Mouse (Mus musculus) heart, embryonic 12.5 days (tissue): ENCODE results near the gene Tiam1. TPM values are rescaled to one million over a fixed set of nuclear protein-coding genes. Genes with fewer than 3 reads are reported as not detected.

Experiments
- ATAC-seq: fragments of 200-750 bp; cut with Nextera tagmentation; 2 replicates; pipeline ENCODE4 v1.8.0; 2017; ENCODE audit warnings: moderate TSS enrichment, moderate library complexity; ENCODE audit not compliant: insufficient number of reproducible peaks, low FRiP score
- H3K27ac ChIP-seq: fragments of 300-500 bp; sonication (generic); 2 replicates; pipeline ENCODE4 v1.5.1; 2016; ENCODE audit warnings: mild to moderate bottlenecking, moderate library complexity; ENCODE audit not compliant: poor library complexity, severe bottlenecking
- H3K27me3 ChIP-seq: fragments of 300-500 bp; sonication (generic); replicated peaks from 2 replicates; pipeline ENCODE4 v1.6.1; 2016; ENCODE audit warnings: mild to moderate bottlenecking, moderate library complexity
- H3K36me3 ChIP-seq: fragments of 300-500 bp; sonication (generic); 2 replicates; pipeline ENCODE4 v1.6.1; 2016; ENCODE audit warnings: mild to moderate bottlenecking, moderate library complexity
- H3K4me1 ChIP-seq: fragments of 300-500 bp; sonication (generic); replicated peaks from 2 replicates; pipeline ENCODE4 v1.6.1; 2016; ENCODE audit warnings: mild to moderate bottlenecking
- H3K4me2 ChIP-seq: fragments of 300-500 bp; sonication (generic); 2 replicates; pipeline ENCODE4 v1.6.1; 2016; ENCODE audit warnings: mild to moderate bottlenecking, moderate library complexity
- H3K4me3 ChIP-seq: fragments of 300-500 bp; sonication (generic); 2 replicates; pipeline ENCODE4 v1.5.1; 2016; ENCODE audit warnings: mild to moderate bottlenecking
- H3K9ac ChIP-seq: fragments of 300-500 bp; sonication (generic); 2 replicates; pipeline ENCODE4 v1.6.1; 2016; ENCODE audit warnings: mild to moderate bottlenecking, moderate library complexity
- H3K9me3 ChIP-seq: fragments of 300-500 bp; sonication (generic); replicated peaks from 2 replicates; pipeline ENCODE4 v1.6.1; 2016; ENCODE audit warnings: mild to moderate bottlenecking, moderate library complexity
- WGBS: fragments of 180-500 bp; shearing (Covaris S2); methylation state at CpG from one replicate; pipeline ENCODE4 v1.1.7; 2016; 5-methylcytosine and 5-hydroxymethylcytosine counted together
- polyA plus RNA-seq: library from polyadenylated mRNA; unstranded; fragments of >200 nt; fragmentation: Nextera tagmentation; extraction: Ambion mirVana; gene quantifications from 2 replicates; pipeline ENCODE4 v1.2.1, GENCODE M21; 2016

The Tiam1 gene
- polyA plus RNA-seq, 1 experiment from 2014 or later, result 16.9 TPM

- peak overlapping the region; percentile 56 for H3K4me3 ChIP-seq
- ATAC-seq, result peak; percentile 58; the same call in 1 of the 2 replicates
- H3K4me2 ChIP-seq, result peak overlapping the region; percentile 96
- no peaks in the 10 kb centered on the region for H3K9me3 ChIP-seq
- peaks cover 12% of the 10 kb centered on the region for H3K36me3 ChIP-seq
- peaks cover 31% of the 10 kb centered on the region for H3K4me1 ChIP-seq
- H3K9ac ChIP-seq, result peak overlapping the region; percentile 68
- WGBS, result 2% methylated on average over 38 of the region's 38 CpGs
- H3K27ac ChIP-seq, result no peak overlapping the region
- no peaks in the 10 kb centered on the region for H3K27me3 ChIP-seq
Measured at GRCm38 (mm10) chr16:89817861-89818630, 325.5 kb downstream of the Tiam1 start.

GRCm38 (mm10) chr16:89817301-89817700 lies 326.3 kb downstream of the Tiam1 start:
- H3K9ac ChIP-seq, result peak overlapping the region; percentile 56
- peak overlapping the region; percentile 56 for H3K4me3 ChIP-seq
- no peak for ATAC-seq
- peak overlapping the region; percentile 96 for H3K4me2 ChIP-seq
- peaks cover 12% of the 10 kb centered on the region for H3K36me3 ChIP-seq
- H3K4me1 ChIP-seq, result peaks cover 31% of the 10 kb centered on the region
- H3K9me3 ChIP-seq, result no peaks in the 10 kb centered on the region
- H3K27ac ChIP-seq, result no peak overlapping the region
- WGBS, result 10% methylated on average over 9 of the region's 9 CpGs
- no peaks in the 10 kb centered on the region for H3K27me3 ChIP-seq

- Histone ChIP-seq H3K36me3 (peaks cover 14% of the 10 kb centered on the region), H3K27ac (no peak overlapping the region), H3K4me2 (peak overlapping the region; percentile 96), H3K9ac (0 out of 2 replicates have a peak overlapping the region, but pooled peaks have one; percentile 10), H3K4me1 (peaks cover 31% of the 10 kb centered on the region), H3K27me3 (no peaks in the 10 kb centered on the region), H3K9me3 (no peaks in the 10 kb centered on the region), H3K4me3 (no peak overlapping the region)
- no peak for ATAC-seq
- WGBS, result 35% methylated on average over 13 of the region's 13 CpGs
Measured at GRCm38 (mm10) chr16:89816506-89817172, 326.9 kb downstream of the Tiam1 start.

GRCm38 (mm10) chr16:89813536-89813935 lies 330.0 kb downstream of the Tiam1 start:
- 0 out of 2 replicates have a peak, but pooled peaks cover 3% of the 10 kb centered on the region for H3K9me3 ChIP-seq
- no peak overlapping the region for H3K27ac ChIP-seq
- H3K27me3 ChIP-seq, result no peaks in the 10 kb centered on the region
- ATAC-seq, result no peak
- peaks cover 19% of the 10 kb centered on the region for H3K36me3 ChIP-seq
- H3K4me3 ChIP-seq, result no peak overlapping the region
- no peak overlapping the region for H3K4me2 ChIP-seq
- WGBS, result 74% methylated on average over 9 of the region's 9 CpGs
- H3K4me1 ChIP-seq, result peaks cover 30% of the 10 kb centered on the region
- H3K9ac ChIP-seq, result no peak overlapping the region

- no peak for ATAC-seq
- H3K4me1 ChIP-seq, result peaks cover 28% of the 10 kb centered on the region
- no peak overlapping the region for H3K4me3 ChIP-seq
- H3K9me3 ChIP-seq, result 0 out of 2 replicates have a peak, but pooled peaks cover 3% of the 10 kb centered on the region
- H3K36me3 ChIP-seq, result peaks cover 19% of the 10 kb centered on the region
- no peak overlapping the region for H3K9ac ChIP-seq
- H3K4me2 ChIP-seq, result no peak overlapping the region
- WGBS, result 73% methylated on average over 12 of the region's 12 CpGs
- H3K27ac ChIP-seq, result no peak overlapping the region
- H3K27me3 ChIP-seq, result no peaks in the 10 kb centered on the region
Measured at GRCm38 (mm10) chr16:89812891-89813290, 330.7 kb downstream of the Tiam1 start.

- Histone ChIP-seq H3K4me2 (no peak overlapping the region), H3K4me1 (peaks cover 14% of the 10 kb centered on the region; the same call in 1 of the 2 replicates), H3K27ac (no peak overlapping the region), H3K36me3 (peaks cover 21% of the 10 kb centered on the region), H3K27me3 (no peaks in the 10 kb centered on the region), H3K4me3 (no peak overlapping the region), H3K9ac (no peak overlapping the region), H3K9me3 (0 out of 2 replicates have a peak, but pooled peaks cover 3% of the 10 kb centered on the region)
- ATAC-seq, result no peak
- WGBS, result 71% methylated on average over 6 of the region's 6 CpGs
Measured at GRCm38 (mm10) chr16:89810398-89810797, 333.2 kb downstream of the Tiam1 start.

- 54% methylated on average over 13 of the region's 13 CpGs for WGBS
- H3K9ac ChIP-seq, result no peak overlapping the region
- H3K27ac ChIP-seq, result no peak overlapping the region
- 0 out of 2 replicates have a peak, but pooled peaks cover 8% of the 10 kb centered on the region for H3K4me1 ChIP-seq
- H3K36me3 ChIP-seq, result peaks cover 41% of the 10 kb centered on the region
- no peak overlapping the region for H3K4me2 ChIP-seq
- H3K27me3 ChIP-seq, result no peaks in the 10 kb centered on the region
- 0 out of 2 replicates have a peak, but pooled peaks cover 3% of the 10 kb centered on the region for H3K9me3 ChIP-seq
- no peak for ATAC-seq
- no peak overlapping the region for H3K4me3 ChIP-seq
Measured at GRCm38 (mm10) chr16:89808168-89808567, 335.4 kb downstream of the Tiam1 start.

- no peak for ATAC-seq
- WGBS, result 77% methylated on average over 8 of the region's 8 CpGs
- Histone ChIP-seq H3K4me1 (0 out of 2 replicates have a peak, but pooled peaks cover 8% of the 10 kb centered on the region), H3K4me2 (no peak overlapping the region), H3K27ac (no peak overlapping the region), H3K4me3 (no peak overlapping the region), H3K9ac (no peak overlapping the region), H3K27me3 (no peaks in the 10 kb centered on the region), H3K36me3 (peaks cover 36% of the 10 kb centered on the region), H3K9me3 (no peaks in the 10 kb centered on the region)
Measured at GRCm38 (mm10) chr16:89805946-89806345, 337.6 kb downstream of the Tiam1 start.

GRCm38 (mm10) chr16:89805210-89805609 lies 338.4 kb downstream of the Tiam1 start:
- H3K9ac ChIP-seq, result no peak overlapping the region
- WGBS, result 84% methylated on average over 12 of the region's 12 CpGs

GRCm38 (mm10) chr16:89801493-89801892 lies 342.1 kb downstream of the Tiam1 start:
- H3K4me1 ChIP-seq, result peaks cover 5% of the 10 kb centered on the region
- no peaks in the 10 kb centered on the region for H3K9me3 ChIP-seq
- no peak for ATAC-seq
- no peak overlapping the region for H3K4me3 ChIP-seq
- no peaks in the 10 kb centered on the region for H3K27me3 ChIP-seq
- no peak overlapping the region for H3K27ac ChIP-seq
- no peak overlapping the region for H3K4me2 ChIP-seq
- peaks cover 40% of the 10 kb centered on the region for H3K36me3 ChIP-seq
- H3K9ac ChIP-seq, result no peak overlapping the region
- WGBS, result 85% methylated on average over 5 of the region's 5 CpGs

More at GRCm38 (mm10) chr16:89805210-89805609, 338.4 kb downstream of the Tiam1 start:
- 0 out of 2 replicates have a peak, but pooled peaks cover 8% of the 10 kb centered on the region for H3K4me1 ChIP-seq
- no peak overlapping the region for H3K4me3 ChIP-seq
- H3K36me3 ChIP-seq, result peaks cover 30% of the 10 kb centered on the region
- H3K27me3 ChIP-seq, result no peaks in the 10 kb centered on the region
- ATAC-seq, result no peak
- no peak overlapping the region for H3K27ac ChIP-seq
- H3K4me2 ChIP-seq, result no peak overlapping the region
- no peaks in the 10 kb centered on the region for H3K9me3 ChIP-seq

GRCm38 (mm10) chr16:89799772-89800171 lies 343.8 kb downstream of the Tiam1 start:
- no peaks in the 10 kb centered on the region for H3K27me3 ChIP-seq
- no peak overlapping the region for H3K4me3 ChIP-seq
- 66% methylated on average over 12 of the region's 12 CpGs for WGBS
- H3K4me2 ChIP-seq, result no peak overlapping the region
- H3K9ac ChIP-seq, result no peak overlapping the region
- peaks cover 5% of the 10 kb centered on the region for H3K4me1 ChIP-seq
- no peaks in the 10 kb centered on the region for H3K9me3 ChIP-seq
- peaks cover 33% of the 10 kb centered on the region for H3K36me3 ChIP-seq
- H3K27ac ChIP-seq, result no peak overlapping the region
- ATAC-seq, result no peak
